Mouse (Mus musculus) limb, embryonic 15.5 days (tissue): ENCODE results near the gene Hal. TPM values are rescaled to one million over a fixed set of nuclear protein-coding genes. Genes with fewer than 3 reads are reported as not detected.
"Not testable (repeated sequence)": the region's sequence is repeated elsewhere in the genome, so short reads cannot be mapped to it uniquely, and the experiment has no call there.

Experiments used
- ATAC-seq: fragments of 200-750 bp; cut with Nextera tagmentation; 2 replicates; pipeline ENCODE4 v1.8.0; 2017; ENCODE audit warnings: low read depth, moderate TSS enrichment; ENCODE audit not compliant: insufficient number of reproducible peaks, low FRiP score, low TSS enrichment
- H3K27ac ChIP-seq: fragments of 300-500 bp; sonication (generic); 2 replicates; pipeline ENCODE4 v1.5.1; 2015; ENCODE audit warnings: moderate library complexity, mild to moderate bottlenecking, inconsistent platforms
- H3K27me3 ChIP-seq: fragments of 300-500 bp; sonication (generic); 2 replicates; pipeline ENCODE4 v1.6.1; 2015; ENCODE audit warnings: inconsistent platforms
- H3K36me3 ChIP-seq: fragments of 300-500 bp; sonication (generic); 2 replicates; pipeline ENCODE4 v1.6.1; 2015; ENCODE audit warnings: inconsistent platforms
- H3K4me1 ChIP-seq: fragments of 300-500 bp; sonication (generic); 2 replicates; pipeline ENCODE4 v1.6.1; 2015; ENCODE audit warnings: inconsistent platforms
- H3K4me2 ChIP-seq: fragments of 300-500 bp; sonication (generic); 2 replicates; pipeline ENCODE4 v1.6.1; 2015; ENCODE audit warnings: mild to moderate bottlenecking, inconsistent platforms
- H3K4me3 ChIP-seq: fragments of 300-500 bp; sonication (generic); 2 replicates; pipeline ENCODE4 v1.5.1; 2015; ENCODE audit warnings: mild to moderate bottlenecking, inconsistent platforms
- H3K9ac ChIP-seq: fragments of 300-500 bp; sonication (generic); 2 replicates; pipeline ENCODE4 v1.6.1; 2015; ENCODE audit warnings: inconsistent platforms
- H3K9me3 ChIP-seq: fragments of 300-500 bp; sonication (generic); 2 replicates; pipeline ENCODE4 v1.6.1; 2016; ENCODE audit warnings: inconsistent platforms
- WGBS: fragments of 180-500 bp; shearing (Covaris S2); methylation state at CpG from one replicate; pipeline ENCODE4 v1.1.7; 2015; 5-methylcytosine and 5-hydroxymethylcytosine counted together
- polyA plus RNA-seq: library from polyadenylated mRNA; unstranded; fragments of >200 nt; fragmentation: Nextera tagmentation; extraction: Ambion mirVana; gene quantifications from 2 replicates; pipeline ENCODE4 v1.2.1, GENCODE M21; 2015

Hal gene
- polyA plus RNA-seq, 1 experiment from 2014 or later, result 2.0 TPM

DNA sequence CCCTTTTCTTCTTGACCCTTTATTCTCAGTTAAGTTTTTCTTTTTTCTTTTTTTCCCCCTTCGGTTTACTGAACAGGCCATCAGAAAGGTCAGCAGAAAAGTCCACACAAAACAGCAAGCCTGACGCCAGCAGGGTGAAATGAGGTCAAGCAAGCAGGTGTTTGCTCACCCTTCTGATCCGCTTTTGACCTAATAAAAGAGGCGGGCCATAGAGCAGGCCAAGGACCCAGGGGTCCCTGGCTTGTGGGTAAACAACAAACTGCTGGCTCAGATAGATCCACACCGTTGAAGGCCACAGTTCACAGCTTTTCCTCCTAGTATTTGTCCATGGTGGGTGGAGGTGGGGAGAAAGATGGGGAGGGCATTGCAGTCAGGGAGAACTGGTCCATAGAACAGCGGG, 54.6 kb downstream of the Hal start:
- Histone ChIP-seq H3K27ac (no peak overlapping the region), H3K9ac (no peak overlapping the region), H3K4me1 (peaks cover 11% of the 10 kb centered on the region), H3K36me3 (no peaks in the 10 kb centered on the region), H3K27me3 (0 out of 2 replicates have a peak, but pooled peaks cover 2% of the 10 kb centered on the region), H3K4me2 (no peak overlapping the region), H3K9me3 (no peaks in the 10 kb centered on the region), H3K4me3 (no peak overlapping the region)
- ATAC-seq, result no peak
- 65% methylated on average over 6 of the region's 6 CpGs for WGBS

DNA sequence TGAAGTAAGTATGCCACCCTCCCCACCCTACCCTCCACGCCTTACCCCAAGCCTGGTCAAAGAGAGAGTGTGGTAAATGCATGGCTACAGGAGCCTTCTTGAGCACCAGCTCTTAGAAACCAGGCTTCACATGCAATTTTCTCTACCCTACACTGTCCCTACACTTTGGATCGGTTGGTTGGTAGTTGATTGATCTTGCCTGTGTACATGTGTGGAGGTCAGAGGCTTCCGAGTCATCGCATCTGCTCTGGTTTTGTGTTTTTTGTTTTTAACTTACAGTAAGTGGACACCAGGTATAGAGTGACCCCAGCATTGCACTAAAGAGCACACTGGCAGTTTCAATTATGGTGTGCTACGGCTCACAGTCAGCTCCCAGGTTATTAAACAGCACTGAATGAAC, 55.6 kb downstream of the Hal start:
- Histone ChIP-seq H3K4me3 (no peak overlapping the region), H3K9ac (no peak overlapping the region), H3K4me2 (no peak overlapping the region), H3K36me3 (no peaks in the 10 kb centered on the region), H3K27ac (no peak overlapping the region), H3K4me1 (peaks cover 12% of the 10 kb centered on the region), H3K27me3 (no peaks in the 10 kb centered on the region), H3K9me3 (no peaks in the 10 kb centered on the region)
- no peak for ATAC-seq
- whole genome bisulfite sequencing, result 70% methylated on average over 5 of the region's 5 CpGs

DNA sequence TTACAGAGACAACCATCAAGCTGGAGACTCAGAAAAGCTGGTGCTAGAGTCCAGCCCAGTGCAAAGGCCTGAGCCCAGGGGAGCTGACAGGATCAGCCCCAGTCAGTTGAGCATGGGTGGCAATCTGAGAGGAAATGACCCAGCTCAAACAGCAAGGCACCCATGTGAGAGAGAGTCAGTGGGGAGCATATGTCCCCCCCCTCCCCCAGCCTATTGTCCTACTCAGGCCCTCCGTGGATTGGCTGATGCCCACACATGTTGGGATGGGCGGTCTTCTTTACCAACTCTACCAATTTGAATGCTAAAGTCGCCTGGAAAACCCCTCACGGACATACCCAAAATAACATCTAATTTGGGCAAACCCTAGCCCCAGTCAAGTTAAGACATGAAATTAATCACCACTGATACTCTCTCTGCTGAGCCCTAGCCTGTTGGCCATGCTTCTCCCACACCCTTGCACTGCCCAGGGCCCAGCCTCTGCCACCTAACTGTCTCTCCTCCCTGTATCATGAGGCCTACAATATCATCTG, 59.2 kb downstream of the Hal start:
- Histone ChIP-seq H3K9ac (no peak overlapping the region), H3K27me3 (no peaks in the 10 kb centered on the region), H3K4me1 (0 out of 2 replicates have a peak, but pooled peaks cover 2% of the 10 kb centered on the region), H3K4me3 (no peak overlapping the region), H3K4me2 (no peak overlapping the region), H3K27ac (no peak overlapping the region), H3K36me3 (no peaks in the 10 kb centered on the region), H3K9me3 (no peaks in the 10 kb centered on the region)
- 87% methylated on average over 4 of the region's 4 CpGs for WGBS
- no peak for ATAC-seq

DNA sequence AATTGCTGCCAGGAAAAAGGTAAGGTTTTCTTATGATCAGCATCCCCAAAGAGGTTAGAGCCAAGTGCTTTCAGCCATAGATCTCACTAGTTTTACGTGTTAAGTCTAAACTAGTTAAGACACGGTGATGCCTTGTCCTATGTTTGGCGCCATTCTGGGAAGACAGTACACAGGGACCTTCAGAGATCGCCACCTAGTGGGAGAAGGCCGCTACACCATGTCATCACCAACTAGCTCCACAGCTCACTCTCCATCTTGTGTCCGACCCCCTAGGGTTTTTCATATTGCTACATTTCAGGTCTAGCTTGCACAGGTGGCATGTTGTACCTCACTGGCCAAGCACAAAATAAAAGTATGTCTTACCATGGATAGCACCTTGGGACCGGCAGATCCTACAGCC, 60.4 kb downstream of the Hal start:
- no peaks in the 10 kb centered on the region for H3K27me3 ChIP-seq
- WGBS, result 13% methylated on average over 7 of the region's 7 CpGs
- ATAC-seq, result no peak
- 0 out of 2 replicates have a peak, but pooled peaks cover 2% of the 10 kb centered on the region for H3K4me1 ChIP-seq
- H3K9me3 ChIP-seq, result no peaks in the 10 kb centered on the region
- H3K4me3 ChIP-seq, result no peak overlapping the region
- no peak overlapping the region for H3K4me2 ChIP-seq
- no peak overlapping the region for H3K27ac ChIP-seq
- no peak overlapping the region for H3K9ac ChIP-seq
- H3K36me3 ChIP-seq, result no peaks in the 10 kb centered on the region

DNA sequence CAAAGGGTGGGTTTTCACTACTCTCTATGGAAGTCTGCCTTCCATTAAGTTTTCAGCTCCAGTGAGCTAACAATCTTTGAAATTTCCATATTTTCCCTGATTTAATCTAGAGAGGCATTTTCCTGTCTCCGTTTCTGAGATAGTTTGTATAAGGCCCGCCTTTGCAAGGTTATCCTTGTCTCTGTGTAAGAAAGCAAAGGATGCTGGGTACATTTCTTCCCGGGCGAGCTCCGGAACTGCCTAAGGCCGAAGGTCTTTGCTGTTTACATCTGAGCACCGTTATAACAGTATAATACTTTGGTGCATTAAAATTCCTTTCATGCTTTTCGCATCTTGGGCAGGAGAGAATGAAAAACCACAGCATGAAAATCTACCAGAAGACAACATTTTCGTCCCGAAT, 61.3 kb downstream of the Hal start:
- ATAC-seq, result no peak
- Histone ChIP-seq H3K9me3 (no peaks in the 10 kb centered on the region), H3K27me3 (no peaks in the 10 kb centered on the region), H3K4me3 (no peak overlapping the region), H3K27ac (no peak overlapping the region), H3K4me1 (0 out of 2 replicates have a peak, but pooled peaks cover 2% of the 10 kb centered on the region), H3K36me3 (no peaks in the 10 kb centered on the region), H3K9ac (no peak overlapping the region), H3K4me2 (no peak overlapping the region)
- 67% methylated on average over 10 of the region's 10 CpGs for WGBS

DNA sequence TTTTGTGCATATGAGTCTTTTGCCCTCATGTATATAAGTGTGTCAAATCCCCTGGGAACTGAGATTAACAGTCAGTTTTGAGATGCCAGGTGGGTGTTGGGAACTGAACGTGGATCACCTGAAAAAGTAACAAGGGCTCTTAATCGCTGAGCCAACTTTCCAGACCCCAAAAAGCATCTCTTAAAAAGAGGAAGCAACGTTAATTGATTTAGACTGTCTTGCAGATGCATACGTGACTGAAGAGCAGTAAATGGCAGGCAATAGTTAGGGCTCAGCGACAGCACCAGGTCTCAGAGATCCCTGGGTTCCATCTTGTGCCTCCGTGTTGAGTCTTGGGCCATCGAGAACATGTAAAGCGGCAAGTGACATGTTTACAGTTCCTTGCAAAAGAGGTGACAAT, 64.0 kb downstream of the Hal start:
- Histone ChIP-seq H3K9ac (no peak overlapping the region), H3K9me3 (no peaks in the 10 kb centered on the region), H3K4me3 (no peak overlapping the region), H3K27me3 (no peaks in the 10 kb centered on the region), H3K27ac (no peak overlapping the region), H3K4me1 (0 out of 2 replicates have a peak, but pooled peaks cover 2% of the 10 kb centered on the region), H3K36me3 (no peaks in the 10 kb centered on the region), H3K4me2 (no peak overlapping the region)
- ATAC-seq, result no peak
- WGBS, result 78% methylated on average over 8 of the region's 8 CpGs

DNA sequence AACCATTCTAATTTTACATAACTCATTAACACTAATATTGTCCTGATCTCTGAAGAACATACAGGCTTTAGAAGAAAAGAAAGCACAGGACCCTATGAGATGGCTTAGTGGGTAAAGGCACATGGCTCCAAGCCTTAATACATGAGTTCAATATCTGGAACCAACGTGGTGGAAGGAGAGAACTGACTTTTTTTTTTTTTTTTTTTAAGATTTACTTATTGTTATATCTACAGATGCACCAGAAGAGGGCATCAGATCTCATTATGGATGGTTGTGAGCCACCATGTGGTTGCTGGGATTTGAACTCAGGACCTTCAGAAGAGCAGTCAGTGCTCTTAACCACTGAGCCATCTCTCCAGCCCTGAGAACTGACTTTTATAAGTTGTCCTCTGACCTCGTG, 69.4 kb downstream of the Hal start:
- H3K27ac ChIP-seq, H3K27me3 ChIP-seq, H3K4me2 ChIP-seq, H3K9me3 ChIP-seq, H3K4me3 ChIP-seq, ATAC-seq, H3K9ac ChIP-seq, H3K4me1 ChIP-seq, H3K36me3 ChIP-seq: not testable (repeated sequence)
- 64% methylated on average over 2 of the region's 2 CpGs for WGBS

DNA sequence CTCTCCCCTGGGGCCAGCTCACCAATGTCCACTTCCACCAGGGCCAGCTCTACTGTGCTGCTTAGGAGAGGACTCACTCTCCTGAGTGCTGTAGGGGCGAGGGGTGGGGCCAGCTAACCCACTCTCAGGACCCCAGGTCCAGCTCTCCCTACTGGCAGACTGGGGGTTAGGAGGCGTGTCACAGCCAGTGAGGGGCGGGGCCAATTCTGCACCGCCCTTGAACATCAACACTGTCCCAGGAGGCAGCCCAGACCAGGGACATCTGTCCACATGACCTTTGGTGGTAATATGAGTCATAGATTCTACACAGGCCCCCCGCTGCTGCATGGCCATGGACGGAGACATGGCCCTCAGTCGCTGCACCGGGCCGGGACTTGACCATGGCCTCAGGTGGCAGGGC, 71.2 kb downstream of the Hal start:
- Histone ChIP-seq H3K27me3 (no peaks in the 10 kb centered on the region), H3K4me3 (no peak overlapping the region), H3K27ac (no peak overlapping the region), H3K9me3 (no peaks in the 10 kb centered on the region), H3K9ac (no peak overlapping the region), H3K36me3 (no peaks in the 10 kb centered on the region), H3K4me2 (no peak overlapping the region), H3K4me1 (no peaks in the 10 kb centered on the region)
- no peak for ATAC-seq
- 67% methylated on average over 9 of the region's 9 CpGs for WGBS

DNA sequence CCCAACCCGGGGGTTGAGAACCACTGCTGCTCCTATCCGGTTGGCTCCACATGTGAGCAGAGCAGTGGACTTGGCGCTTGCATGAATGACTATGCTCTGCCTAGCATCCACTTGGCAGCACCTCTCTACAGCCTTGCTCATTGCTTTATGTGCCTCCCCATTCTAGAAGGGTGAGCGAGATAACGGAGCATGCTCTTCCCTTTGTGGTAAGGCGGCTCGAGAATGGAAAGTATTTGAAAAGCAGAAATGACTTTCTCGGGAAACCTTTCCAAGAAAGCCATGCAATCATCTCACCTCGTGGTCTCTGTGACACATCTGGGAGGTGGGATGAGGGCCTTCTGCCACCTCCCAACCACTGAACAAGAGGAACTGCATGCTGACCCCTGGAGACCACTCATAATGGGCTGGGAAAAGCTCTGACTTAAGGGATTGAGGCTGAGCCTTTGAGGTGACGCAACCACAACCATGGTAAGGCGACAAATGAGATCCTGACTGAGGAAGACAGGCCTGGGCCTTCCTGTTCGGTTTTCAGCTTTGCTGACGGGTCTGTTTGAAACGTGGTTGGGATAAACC, 76.0 kb downstream of the Hal start:
- no peaks in the 10 kb centered on the region for H3K27me3 ChIP-seq
- WGBS, result 84% methylated on average over 14 of the region's 14 CpGs
- no peaks in the 10 kb centered on the region for H3K4me1 ChIP-seq

DNA sequence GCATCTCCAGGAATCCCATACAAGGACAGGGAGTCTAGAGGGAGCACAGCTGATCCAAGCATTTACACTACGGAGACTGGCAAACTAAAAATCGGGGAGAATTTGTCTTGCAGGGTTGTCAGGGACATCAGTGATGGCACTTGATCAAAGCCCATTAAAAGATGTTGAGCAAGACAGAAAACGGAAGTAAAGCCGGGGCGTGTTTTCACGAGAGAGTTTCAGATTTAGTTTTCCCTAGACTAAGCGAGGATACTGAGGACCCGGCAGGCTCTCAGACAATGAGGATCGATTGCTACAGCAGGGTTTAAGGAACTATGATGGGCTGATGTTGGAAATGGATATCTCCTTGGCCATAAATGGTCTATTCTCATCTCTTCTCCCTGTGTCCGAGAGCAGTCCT, 78.5 kb downstream of the Hal start:
- H3K4me1 ChIP-seq, result no peaks in the 10 kb centered on the region
- no peaks in the 10 kb centered on the region for H3K9me3 ChIP-seq
- no peaks in the 10 kb centered on the region for H3K36me3 ChIP-seq
- H3K4me2 ChIP-seq, result no peak overlapping the region
- H3K4me3 ChIP-seq, result no peak overlapping the region
- WGBS, result 78% methylated on average over 10 of the region's 10 CpGs
- no peak overlapping the region for H3K27ac ChIP-seq
- H3K27me3 ChIP-seq, result no peaks in the 10 kb centered on the region
- no peak overlapping the region for H3K9ac ChIP-seq
- no peak for ATAC-seq

More for the DNA sequence above, 76.0 kb downstream of the Hal start:
- Histone ChIP-seq H3K4me3 (no peak overlapping the region), H3K9me3 (no peaks in the 10 kb centered on the region), H3K9ac (no peak overlapping the region), H3K27ac (no peak overlapping the region), H3K36me3 (no peaks in the 10 kb centered on the region), H3K4me2 (no peak overlapping the region)
- ATAC-seq, result no peak

DNA sequence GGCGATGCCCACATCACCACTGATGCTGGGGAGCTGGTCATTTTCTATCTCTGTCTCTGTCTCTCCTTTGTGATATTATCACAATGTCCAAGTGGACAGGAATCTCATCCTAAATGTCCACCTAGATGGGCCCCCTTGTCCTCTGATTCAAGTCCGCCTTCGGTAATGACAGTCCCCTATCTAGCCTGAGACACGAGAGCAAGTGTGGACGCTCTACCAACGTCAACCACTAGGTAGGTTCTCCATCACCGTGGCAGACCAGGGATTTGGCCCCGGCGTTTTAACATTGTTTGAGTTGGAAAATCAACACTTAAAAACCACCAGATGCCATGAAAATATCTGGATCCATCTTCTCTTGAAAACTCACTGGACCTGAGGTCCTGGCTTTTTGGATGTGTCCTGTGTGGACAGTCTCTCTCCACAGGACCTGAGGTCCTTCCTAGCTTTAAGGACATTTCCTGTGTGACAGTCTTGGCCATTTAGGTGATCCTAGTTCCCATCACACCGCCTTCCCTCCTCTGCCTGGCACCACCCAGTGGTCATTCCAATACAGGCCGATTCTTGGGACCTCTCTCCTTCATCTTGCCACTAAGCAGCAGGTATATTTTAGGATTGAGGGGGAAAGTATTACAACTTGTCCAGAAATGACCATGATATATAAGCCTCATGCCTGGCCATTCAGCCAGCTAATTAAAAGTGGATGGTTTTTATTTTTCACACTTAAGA, 79.4 kb downstream of the Hal start:
- Histone ChIP-seq H3K36me3 (no peaks in the 10 kb centered on the region), H3K9ac (no peak overlapping the region), H3K27ac (no peak overlapping the region), H3K27me3 (no peaks in the 10 kb centered on the region), H3K4me3 (no peak overlapping the region), H3K4me2 (no peak overlapping the region), H3K4me1 (no peaks in the 10 kb centered on the region), H3K9me3 (no peaks in the 10 kb centered on the region)
- 91% methylated on average over 11 of the region's 11 CpGs for WGBS
- no peak for ATAC-seq

DNA sequence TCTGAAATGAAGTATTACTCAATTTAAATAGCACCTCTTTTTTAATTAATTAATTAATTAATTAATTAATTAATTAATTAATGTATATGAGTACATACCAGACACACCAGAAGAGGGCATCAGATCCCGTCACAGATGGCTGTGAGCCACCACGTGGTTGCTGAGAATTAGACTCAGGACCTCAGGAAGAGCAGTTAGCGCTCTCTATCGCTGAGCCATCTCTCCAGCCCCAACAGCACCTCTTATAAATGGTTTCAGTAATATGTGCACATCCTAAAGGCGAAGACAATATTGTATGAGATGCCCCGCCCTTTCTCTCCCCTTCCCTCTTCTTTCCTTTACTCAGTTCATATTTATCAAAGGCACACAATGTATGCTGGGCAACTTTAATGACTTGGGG, 80.1 kb downstream of the Hal start:
- H3K9me3 ChIP-seq, result no peaks in the 10 kb centered on the region
- no peak overlapping the region for H3K4me2 ChIP-seq
- H3K9ac ChIP-seq, result no peak overlapping the region
- no peaks in the 10 kb centered on the region for H3K4me1 ChIP-seq
- H3K27me3 ChIP-seq, result no peaks in the 10 kb centered on the region
- 85% methylated on average over 6 of the region's 6 CpGs for WGBS
- no peak overlapping the region for H3K27ac ChIP-seq
- no peak overlapping the region for H3K4me3 ChIP-seq
- no peak for ATAC-seq
- H3K36me3 ChIP-seq, result no peaks in the 10 kb centered on the region
